Mouse (Mus musculus) stomach, embryonic 14.5 days (tissue): ENCODE measurements around the gene Mical2. TPM values are rescaled to one million over a fixed set of nuclear protein-coding genes. Genes with fewer than 3 reads are reported as not detected.

Experiments
- ATAC-seq: fragments of 200-750 bp; cut with Nextera tagmentation; 2 replicates; pipeline ENCODE4 v1.8.0; 2017; ENCODE audit warnings: low read depth, moderate TSS enrichment; ENCODE audit not compliant: insufficient number of reproducible peaks, insufficient read depth, low FRiP score
- H3K27ac ChIP-seq: fragments of 300-500 bp; sonication (generic); 2 replicates; pipeline ENCODE4 v1.5.1; 2014; ENCODE audit warnings: mild to moderate bottlenecking, low read length, moderate library complexity, mixed read lengths
- H3K27me3 ChIP-seq: fragments of 300-500 bp; sonication (generic); 2 replicates; pipeline ENCODE4 v1.6.1; 2014; ENCODE audit warnings: low read length, control low read depth, mixed read lengths; ENCODE audit not compliant: control insufficient read depth, insufficient read depth
- H3K36me3 ChIP-seq: fragments of 300-500 bp; sonication (generic); 2 replicates; pipeline ENCODE4 v1.6.1; 2014; ENCODE audit warnings: mild to moderate bottlenecking, control low read depth, low read length, moderate library complexity, mixed read lengths; ENCODE audit not compliant: control insufficient read depth, insufficient read depth
- H3K4me1 ChIP-seq: fragments of 300-500 bp; sonication (generic); 2 replicates; pipeline ENCODE4 v1.6.1; 2014; ENCODE audit warnings: low read length, control low read depth, mixed read lengths; ENCODE audit not compliant: control insufficient read depth, insufficient read depth
- H3K4me2 ChIP-seq: fragments of 300-500 bp; sonication (generic); replicated peaks from 2 replicates; pipeline ENCODE4 v1.6.1; 2014; ENCODE audit warnings: low read depth, low read length, control low read depth
- H3K4me3 ChIP-seq: fragments of 300-500 bp; sonication (generic); 2 replicates; pipeline ENCODE4 v1.5.1; 2014; ENCODE audit warnings: low read depth, low read length, control low read depth
- H3K9ac ChIP-seq: fragments of 300-500 bp; sonication (generic); replicated peaks from 2 replicates; pipeline ENCODE4 v1.6.1; 2014; ENCODE audit warnings: low read depth, mild to moderate bottlenecking, control low read depth, low read length, moderate library complexity, mixed read lengths
- H3K9me3 ChIP-seq: fragments of 300-500 bp; sonication (generic); 2 replicates; pipeline ENCODE4 v1.6.1; 2016; ENCODE audit warnings: low read depth, low read length, control low read depth; ENCODE audit not compliant: control insufficient read depth
- WGBS: fragments of 180-500 bp; shearing (Covaris S2); extraction: QIAGEN DNeasy Blood & Tissue Kit; methylation state at CpG from one replicate; pipeline ENCODE4 v1.1.7; 2014; 5-methylcytosine and 5-hydroxymethylcytosine counted together
- polyA plus RNA-seq: library from polyadenylated mRNA; unstranded; fragments of >200 nt; fragmentation: Nextera tagmentation; extraction: Ambion mirVana; gene quantifications from 2 replicates; pipeline ENCODE4 v1.2.1, GENCODE M21; 2014

The Mical2 gene
- polyA plus RNA-seq, 1 experiment from 2014 or later: 10.7 TPM

DNA sequence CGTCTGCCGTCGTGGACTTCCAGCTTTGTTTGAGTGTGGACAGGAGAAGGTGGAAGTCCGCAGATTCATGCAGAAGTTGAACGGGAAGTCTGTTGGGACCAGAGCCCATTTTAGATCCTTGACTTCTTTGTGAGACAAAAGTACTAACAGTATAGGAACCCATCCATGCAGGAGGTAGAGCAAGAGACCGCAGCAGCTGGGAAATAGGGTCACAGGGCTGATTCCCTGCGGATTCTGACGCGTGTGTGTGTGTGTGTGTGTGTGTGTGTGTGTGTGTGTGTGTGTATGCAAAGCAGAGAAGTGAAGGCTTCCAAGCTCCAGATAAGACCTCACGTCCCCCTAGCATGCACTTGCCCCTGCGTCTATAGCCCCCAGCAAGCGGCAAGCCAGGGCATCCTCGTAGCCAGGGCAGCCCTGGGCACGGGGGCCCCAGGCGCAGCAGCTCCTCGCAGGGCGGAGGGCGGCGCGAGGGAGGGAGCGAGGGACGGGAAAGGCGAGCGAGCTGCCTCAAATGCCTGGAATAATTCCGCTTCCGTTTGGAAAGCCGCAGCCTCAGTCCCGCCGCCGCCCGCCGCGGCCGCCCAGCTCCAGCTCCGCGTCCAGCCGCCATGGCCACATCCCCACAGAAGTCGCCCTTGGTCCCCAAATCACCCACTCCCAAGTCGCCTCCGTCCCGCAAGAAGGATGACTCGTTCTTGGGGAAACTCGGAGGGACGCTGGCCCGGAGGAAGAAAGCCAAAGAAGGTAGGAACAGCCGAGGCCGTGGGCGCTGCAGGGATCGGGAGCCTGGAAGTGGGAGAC is 201.9 kb downstream of the Mical2 start, which contains the start of gene Parva:
TSS of gene Parva (plus strand) at position 149 of the 801 bp plus-strand sequence.
- H3K4me1 ChIP-seq: peaks cover 16% of the 10 kb centered on the region
- ATAC-seq: peak; percentile 84
- H3K9ac ChIP-seq: peak within 1 kb of the TSS; percentile 92
- no peaks in the 10 kb centered on the region for H3K36me3 ChIP-seq
- 1% methylated on average over 49 of the region's 49 CpGs for whole genome bisulfite sequencing
- H3K9me3 ChIP-seq: no peaks in the 10 kb centered on the region; the same call in 1 of the 2 replicates
- peak within 1 kb of the TSS; percentile 83 for H3K4me3 ChIP-seq
- peak within 1 kb of the TSS; percentile 99 for H3K27ac ChIP-seq
- H3K27me3 ChIP-seq: no peaks in the 10 kb centered on the region
- H3K4me2 ChIP-seq: peak within 1 kb of the TSS; percentile 52

- H3K9me3 ChIP-seq: no peaks in the 10 kb centered on the region; the same call in 1 of the 2 replicates
- H3K4me1 ChIP-seq: peaks cover 16% of the 10 kb centered on the region
- peak overlapping the region; percentile 52 for H3K4me2 ChIP-seq
- H3K4me3 ChIP-seq: peak overlapping the region; percentile 83
- H3K9ac ChIP-seq: peak overlapping the region; percentile 92
- H3K36me3 ChIP-seq: no peaks in the 10 kb centered on the region
- H3K27ac ChIP-seq: peak overlapping the region; percentile 99
- under 1% methylated on average over 22 of the region's 22 CpGs for WGBS
- H3K27me3 ChIP-seq: no peaks in the 10 kb centered on the region
- peak; percentile 87 for ATAC-seq
These were observed 202.5 kb downstream of the Mical2 start for GRCm38 (mm10) chr7:112428158-112428535.

GRCm38 (mm10) chr7:112439846-112440245 is 214.2 kb downstream of the Mical2 start:
- Histone ChIP-seq H3K9me3 (peaks cover 4% of the 10 kb centered on the region; the same call in 1 of the 2 replicates), H3K27ac (no peak overlapping the region), H3K4me3 (no peak overlapping the region), H3K9ac (no peak overlapping the region), H3K4me1 (peaks cover 42% of the 10 kb centered on the region), H3K27me3 (no peaks in the 10 kb centered on the region), H3K4me2 (no peak overlapping the region), H3K36me3 (peaks cover 4% of the 10 kb centered on the region; the same call in 1 of the 2 replicates)
- no peak for ATAC-seq
- 32% methylated on average over 3 of the region's 3 CpGs for WGBS

DNA sequence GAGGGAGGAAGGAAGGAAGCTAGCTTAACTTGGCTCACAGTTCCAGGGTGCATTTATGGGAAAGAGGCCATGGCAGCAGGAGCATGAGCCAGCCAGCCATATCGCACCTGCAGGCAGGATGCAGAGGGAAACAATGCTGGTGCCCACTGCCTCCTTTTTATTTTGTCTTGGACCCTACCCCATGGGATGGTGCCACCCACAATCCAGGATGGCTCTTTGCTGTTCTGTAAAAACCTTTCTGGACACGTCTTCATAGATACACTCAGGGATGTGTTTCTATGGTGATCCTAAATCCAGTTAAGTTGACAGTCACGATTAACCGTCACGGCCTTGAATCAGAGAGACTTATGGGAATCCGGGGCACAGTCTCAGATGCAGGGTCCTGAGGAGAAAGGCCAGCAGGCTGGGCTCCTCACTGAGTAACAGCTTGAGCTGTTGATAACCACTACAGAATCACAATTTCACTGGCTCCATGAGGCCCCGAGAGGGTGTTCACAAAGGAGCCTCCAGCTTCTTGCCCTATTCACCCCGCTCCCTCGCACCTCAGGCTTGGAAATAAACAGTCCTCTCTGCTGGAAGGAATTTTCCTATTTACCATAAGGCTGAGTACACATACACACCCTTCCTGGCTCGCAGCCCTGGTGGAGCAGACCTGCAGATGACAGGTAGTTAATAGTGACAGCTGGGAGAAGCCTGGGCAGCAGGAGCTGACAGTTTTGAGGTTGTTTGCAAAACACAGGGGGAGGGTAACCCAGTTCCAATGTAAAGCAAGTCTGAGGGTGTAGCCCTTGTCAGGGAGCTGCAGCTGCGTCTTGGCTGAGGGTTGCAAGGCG is 218.7 kb downstream of the Mical2 start:
- peak overlapping the region; percentile 29 for H3K4me2 ChIP-seq
- H3K4me1 ChIP-seq: peaks cover 53% of the 10 kb centered on the region
- no peak overlapping the region for H3K4me3 ChIP-seq
- H3K9ac ChIP-seq: no peak overlapping the region
- peak overlapping the region; percentile 55; the same call in 1 of the 2 replicates for H3K27ac ChIP-seq
- no peaks in the 10 kb centered on the region for H3K36me3 ChIP-seq
- no peaks in the 10 kb centered on the region for H3K9me3 ChIP-seq
- 17% methylated on average over 12 of the region's 12 CpGs for WGBS
- peak; percentile 87 for ATAC-seq
- no peaks in the 10 kb centered on the region for H3K27me3 ChIP-seq

- Histone ChIP-seq H3K9ac (no peak overlapping the region), H3K9me3 (no peaks in the 10 kb centered on the region), H3K4me2 (peak overlapping the region; percentile 29), H3K4me3 (no peak overlapping the region), H3K4me1 (peaks cover 53% of the 10 kb centered on the region), H3K36me3 (no peaks in the 10 kb centered on the region), H3K27ac (peak overlapping the region; percentile 55; the same call in 1 of the 2 replicates), H3K27me3 (no peaks in the 10 kb centered on the region)
- ATAC-seq: no peak
- WGBS: 18% methylated on average over 9 of the region's 9 CpGs
These were observed 219.3 kb downstream of the Mical2 start for GRCm38 (mm10) chr7:112444985-112445367.

DNA sequence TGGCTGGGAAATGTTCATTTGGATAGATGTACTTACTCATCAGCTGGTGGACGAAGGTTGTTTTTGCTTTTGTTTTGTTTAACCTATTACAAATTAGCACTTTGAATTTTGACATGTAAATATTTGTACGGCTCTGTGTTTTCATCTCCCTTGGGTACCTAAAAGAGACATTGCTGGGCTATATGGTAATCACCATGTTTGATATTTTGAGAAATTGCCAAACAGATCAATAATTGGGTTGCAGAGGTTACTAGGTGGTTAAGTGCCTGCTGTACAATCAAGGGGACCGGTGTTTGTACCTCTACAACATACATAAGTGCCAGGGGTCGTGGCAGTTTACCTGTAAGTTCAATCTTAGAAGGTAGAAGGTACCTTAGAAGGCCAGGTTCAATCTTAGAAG is 220.8 kb downstream of the Mical2 start:
- Histone ChIP-seq H3K4me1 (peaks cover 42% of the 10 kb centered on the region), H3K27me3 (no peaks in the 10 kb centered on the region), H3K4me2 (no peak overlapping the region), H3K9ac (no peak overlapping the region), H3K27ac (no peak overlapping the region), H3K9me3 (no peaks in the 10 kb centered on the region), H3K36me3 (no peaks in the 10 kb centered on the region), H3K4me3 (no peak overlapping the region)
- 88% methylated on average over 4 of the region's 4 CpGs for WGBS
- ATAC-seq: no peak

DNA sequence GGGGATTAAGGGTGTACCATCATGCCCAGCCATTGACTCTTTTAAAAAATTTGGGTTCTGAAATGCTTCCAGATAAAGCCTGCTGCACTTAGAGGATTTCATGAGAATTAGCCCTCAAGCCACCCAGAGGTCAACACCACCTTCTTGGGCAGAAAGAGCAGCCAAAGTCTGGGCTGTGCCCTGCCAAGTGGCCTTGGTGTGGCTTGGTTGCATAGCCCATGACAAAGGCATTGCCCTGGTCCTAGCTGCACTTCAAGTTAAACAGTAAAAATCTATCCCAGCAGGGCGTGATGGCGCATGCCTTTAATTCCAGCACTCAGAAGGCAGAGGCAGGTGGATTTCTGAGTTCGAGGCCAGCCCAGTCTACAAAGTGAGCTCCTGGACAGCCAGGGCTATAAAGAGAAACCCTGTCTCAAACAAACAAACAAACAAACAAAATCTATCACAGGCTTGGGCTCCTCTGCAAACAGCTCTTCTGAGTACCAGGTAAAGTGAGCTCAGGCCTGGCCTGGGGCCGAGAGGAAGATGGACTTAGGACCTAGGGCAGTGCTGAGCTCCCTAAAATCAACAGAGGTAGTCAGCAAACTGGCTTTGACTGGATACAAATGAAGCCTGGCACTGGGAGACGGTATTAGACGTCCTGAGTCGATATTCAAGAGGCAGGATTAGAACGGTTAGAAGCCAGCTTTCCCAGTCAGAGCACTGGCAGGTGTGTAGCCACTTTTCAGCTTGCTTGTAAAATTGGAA is 224.5 kb downstream of the Mical2 start:
- Histone ChIP-seq H3K9ac (no peak overlapping the region), H3K36me3 (no peaks in the 10 kb centered on the region), H3K27ac (no peak overlapping the region), H3K4me3 (no peak overlapping the region), H3K4me2 (no peak overlapping the region), H3K9me3 (no peaks in the 10 kb centered on the region), H3K27me3 (no peaks in the 10 kb centered on the region), H3K4me1 (peaks cover 36% of the 10 kb centered on the region)
- 82% methylated on average over 8 of the region's 8 CpGs for WGBS
- no peak for ATAC-seq

DNA sequence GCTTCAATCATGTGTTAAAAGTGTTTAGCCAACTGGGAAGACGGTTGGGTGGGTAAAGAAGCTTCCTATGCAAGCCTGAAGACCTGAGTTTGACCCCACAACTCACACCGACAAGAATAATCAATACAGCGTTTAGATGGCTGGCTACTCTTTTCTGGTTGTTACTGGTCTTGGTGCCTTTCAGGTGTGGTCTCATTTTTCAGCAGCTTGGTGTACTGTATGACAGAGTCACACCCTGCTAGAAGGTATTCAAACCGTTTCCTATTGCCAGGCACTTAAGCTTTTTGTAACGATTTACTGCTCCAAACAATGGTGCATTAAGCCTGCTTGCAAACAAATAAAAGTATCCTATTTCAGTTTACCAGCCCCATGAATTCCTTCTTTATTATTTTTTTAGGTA is 226.8 kb downstream of the Mical2 start:
- ATAC-seq: no peak
- Histone ChIP-seq H3K27me3 (no peaks in the 10 kb centered on the region), H3K4me3 (no peak overlapping the region), H3K27ac (peak overlapping the region; percentile 71; the same call in 1 of the 2 replicates), H3K9me3 (no peaks in the 10 kb centered on the region), H3K4me2 (no peak overlapping the region), H3K9ac (no peak overlapping the region), H3K36me3 (no peaks in the 10 kb centered on the region), H3K4me1 (peaks cover 28% of the 10 kb centered on the region)
- 28% methylated on average over 5 of the region's 5 CpGs for WGBS
